Mouse (Mus musculus) ES-E14 (cell line): ENCODE data around the gene Scamp3.

Source experiments
- CHD2 ChIP-seq: IDR thresholded peaks from 2 replicates; pipeline ENCODE4 v1.6.1; 2014; ENCODE audit warnings: mild to moderate bottlenecking, low read depth, low read length, inconsistent platforms
- MAFK ChIP-seq: IDR thresholded peaks from 2 replicates; pipeline ENCODE4 v1.6.1; 2014; ENCODE audit warnings: mild to moderate bottlenecking, low read depth, low read length, inconsistent platforms; ENCODE audit not compliant: insufficient read depth
- ZC3H11A ChIP-seq: IDR thresholded peaks from 2 replicates; pipeline ENCODE4 v1.6.1; 2012; ENCODE audit warnings: low read depth, mild to moderate bottlenecking, inconsistent platforms, low read length, borderline replicate concordance
- ZNF384 ChIP-seq: IDR thresholded peaks from 2 replicates; pipeline ENCODE4 v1.6.1; 2012; ENCODE audit warnings: low read depth, low read length, inconsistent platforms

DNA sequence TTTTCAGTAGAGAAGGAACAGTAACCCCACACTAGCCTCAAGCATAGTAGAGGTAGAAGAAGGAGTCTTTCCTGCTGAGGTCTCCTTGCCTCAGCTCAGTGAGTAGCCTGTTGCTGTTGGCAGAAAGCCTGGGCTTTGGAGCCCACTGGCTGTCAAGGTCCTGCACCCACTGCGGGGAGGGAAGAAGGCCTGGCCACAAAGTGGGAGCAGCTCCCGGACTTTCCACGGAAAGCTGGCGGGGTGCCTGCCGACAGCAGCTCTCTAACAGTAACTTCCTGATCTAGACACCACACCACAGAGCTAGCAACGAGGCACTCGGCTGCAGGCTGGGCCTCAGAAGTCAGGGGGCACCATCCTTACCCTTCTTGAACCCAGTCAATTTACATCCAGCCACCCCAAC is 33.5 kb downstream of the Scamp3 start:
- TF ChIP-seq CHD2 (no peak), ZNF384 (no peak), MAFK (no peak), ZC3H11A (no peak)
